Mouse (Mus musculus): Measurements from ENCODE around the gene Tulp3.

DNA sequence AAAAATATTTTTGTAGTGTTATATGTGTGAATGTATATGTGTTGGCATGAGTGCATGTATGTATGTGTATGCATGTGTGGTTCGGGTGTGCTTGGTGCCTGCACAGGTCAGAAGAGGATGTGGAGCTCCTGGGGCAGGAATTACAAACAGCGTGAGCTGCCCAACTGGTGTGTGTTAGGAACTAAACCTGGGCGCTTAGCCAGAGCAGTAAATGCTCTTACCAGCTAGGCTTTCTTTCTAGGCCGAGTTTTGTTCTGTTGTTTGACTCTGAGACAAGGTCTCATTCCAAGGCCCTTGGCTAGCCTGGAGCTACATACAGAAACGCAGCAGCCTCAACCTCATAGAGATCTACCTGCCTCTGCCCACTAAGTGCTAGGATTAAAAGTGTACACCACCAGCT, 64.4 kb downstream of the Tulp3 start:
- TF ChIP-seq BHLHE40 (IDR thresholded peaks at IDR 0.05; ENCODE audit: low read depth, low read length) (no peak), GABPA (IDR thresholded peaks at IDR 0.05; ENCODE audit: insufficient replicate concordance, low read depth, low read length) (no peak), POLR2A (IDR thresholded peaks at IDR 0.05; ENCODE audit: low read depth, low read length) (no peak), CTCF (conservative IDR thresholded peaks at IDR 0.05 in 1 of 2, IDR thresholded peaks at IDR 0.05 in 1 of 2; ENCODE audit: low read depth in 2 of 2, low read length in 2 of 2) (no peak), CHD2 (IDR thresholded peaks at IDR 0.05; ENCODE audit: low read length) (no peak), EP300 (IDR thresholded peaks at IDR 0.05; ENCODE audit: low read length) (no peak), UBTF (IDR thresholded peaks at IDR 0.05; ENCODE audit: low read depth, low read length) (no peak), SMC3 (IDR thresholded peaks at IDR 0.05; ENCODE audit: low read depth, low read length) (no peak), PAX5 (IDR thresholded peaks at IDR 0.05; ENCODE audit: low read length) (no peak), SIN3A (IDR thresholded peaks at IDR 0.05; ENCODE audit: low read length) (no peak), TCF12 (IDR thresholded peaks at IDR 0.05; ENCODE audit: low read depth, low read length) (no peak), MXI1 (IDR thresholded peaks at IDR 0.05; ENCODE audit: low read depth, low read length) (no peak), MAZ (IDR thresholded peaks at IDR 0.05; ENCODE audit: low read depth, low read length) (no peak), KAT2A (IDR thresholded peaks at IDR 0.05; ENCODE audit: insufficient replicate concordance, low read length) (no peak)
